Mouse (Mus musculus): ENCODE results near the gene 4930415O20Rik. TPM values are rescaled to one million over a fixed set of nuclear protein-coding genes. Genes with fewer than 3 reads are reported as not detected.

Gene 4930415O20Rik
- polyA plus RNA-seq, 1 experiment from 2014 or later: not detected

DNA sequence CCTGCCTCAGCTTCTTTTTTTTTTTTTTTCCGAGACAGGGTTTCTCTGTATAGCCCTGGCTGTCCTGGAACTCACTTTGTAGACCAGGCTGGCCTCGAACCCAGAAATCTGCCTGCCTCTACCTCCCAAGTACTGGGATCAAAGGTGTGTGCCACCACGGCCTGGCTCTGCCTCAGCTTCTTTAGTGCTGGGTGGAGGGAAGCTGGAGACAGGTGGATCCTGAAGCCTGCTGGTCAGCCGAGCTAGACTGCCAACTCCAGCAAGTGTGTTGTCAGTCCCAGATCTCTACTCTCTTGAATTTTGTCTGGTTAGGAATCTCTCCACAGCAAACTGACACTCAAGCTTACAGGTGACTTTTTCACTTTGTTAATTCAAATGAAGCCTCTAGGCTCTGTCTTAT is 34.9 kb upstream of the 4930415O20Rik start:
- ATAC-seq: no peak
- H3K4me3 ChIP-seq (ENCODE audit: low read depth, low read length): no peak overlapping the region
- peaks cover 19% of the 10 kb centered on the region for H3K4me1 ChIP-seq (ENCODE audit: control insufficient read depth, insufficient read depth, low read length)
- H3K9me3 ChIP-seq (replicated peaks; ENCODE audit: control insufficient read depth, low read length, poor library complexity, severe bottlenecking): no peaks in the 10 kb centered on the region
- no peak overlapping the region for H3K9ac ChIP-seq (ENCODE audit: low read depth, low read length)
- no peak overlapping the region for H3K4me2 ChIP-seq (ENCODE audit: low read length)
- H3K36me3 ChIP-seq (ENCODE audit: control insufficient read depth, insufficient read depth, low read length): peaks cover 15% of the 10 kb centered on the region
- H3K27me3 ChIP-seq (ENCODE audit: control insufficient read depth, insufficient read depth, low read depth, low read length): no peaks in the 10 kb centered on the region
- WGBS: 91% methylated on average over 4 of the region's 4 CpGs
- no peak overlapping the region for H3K27ac ChIP-seq (ENCODE audit: low read length)

GRCm38 (mm10) chr15:98536828-98537510 is 33.8 kb upstream of the 4930415O20Rik start:
- Histone ChIP-seq H3K27me3 (ENCODE audit: control insufficient read depth, insufficient read depth, low read depth, low read length) (no peaks in the 10 kb centered on the region), H3K4me3 (ENCODE audit: low read depth, low read length) (no peak overlapping the region), H3K4me2 (ENCODE audit: low read length) (no peak overlapping the region), H3K4me1 (ENCODE audit: control insufficient read depth, insufficient read depth, low read length) (peaks cover 14% of the 10 kb centered on the region), H3K36me3 (ENCODE audit: control insufficient read depth, insufficient read depth, low read length) (peaks cover 12% of the 10 kb centered on the region; the same call in 1 of the 2 replicates), H3K27ac (ENCODE audit: low read length) (no peak overlapping the region), H3K9me3 (replicated peaks; ENCODE audit: control insufficient read depth, low read length, poor library complexity, severe bottlenecking) (no peaks in the 10 kb centered on the region), H3K9ac (ENCODE audit: low read depth, low read length) (no peak overlapping the region)
- ATAC-seq: no peak
- 91% methylated on average over 8 of the region's 8 CpGs for WGBS

GRCm38 (mm10) chr15:98537923-98538322 is 32.9 kb upstream of the 4930415O20Rik start:
- H3K4me1 ChIP-seq (ENCODE audit: control insufficient read depth, insufficient read depth, low read length): peaks cover 6% of the 10 kb centered on the region
- no peaks in the 10 kb centered on the region for H3K27me3 ChIP-seq (ENCODE audit: control insufficient read depth, insufficient read depth, low read depth, low read length)
- H3K4me3 ChIP-seq (ENCODE audit: low read depth, low read length): no peak overlapping the region
- H3K9ac ChIP-seq (ENCODE audit: low read depth, low read length): no peak overlapping the region
- no peaks in the 10 kb centered on the region for H3K9me3 ChIP-seq (replicated peaks; ENCODE audit: control insufficient read depth, low read length, poor library complexity, severe bottlenecking)
- no peak overlapping the region for H3K27ac ChIP-seq (ENCODE audit: low read length)
- 77% methylated on average over 4 of the region's 4 CpGs for WGBS
- ATAC-seq: no peak
- H3K36me3 ChIP-seq (ENCODE audit: control insufficient read depth, insufficient read depth, low read length): peaks cover 13% of the 10 kb centered on the region; the same call in 1 of the 2 replicates
- no peak overlapping the region for H3K4me2 ChIP-seq (ENCODE audit: low read length)

DNA sequence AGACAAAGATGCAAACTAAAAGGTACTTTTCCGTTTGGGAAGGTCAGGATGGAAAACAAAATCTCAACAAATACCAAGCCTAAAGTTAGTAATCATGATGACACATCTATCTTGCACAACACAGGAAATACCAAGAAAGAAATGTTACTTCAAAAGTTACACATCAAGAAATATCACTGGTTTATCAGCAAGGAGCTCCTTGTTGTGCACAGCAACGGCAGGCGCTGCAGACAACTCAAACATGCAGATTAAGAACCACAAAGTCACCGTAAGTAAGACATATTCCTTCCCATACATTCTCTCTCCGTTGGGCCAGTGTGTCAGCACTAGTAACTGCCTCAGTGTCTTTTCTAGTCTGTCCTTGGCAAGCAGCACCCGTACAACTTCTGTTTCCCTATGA is 29.7 kb upstream of the 4930415O20Rik start:
- Histone ChIP-seq H3K36me3 (ENCODE audit: control insufficient read depth, insufficient read depth, low read length) (peaks cover 33% of the 10 kb centered on the region), H3K4me3 (ENCODE audit: low read depth, low read length) (no peak overlapping the region), H3K9me3 (replicated peaks; ENCODE audit: control insufficient read depth, low read length, poor library complexity, severe bottlenecking) (no peaks in the 10 kb centered on the region), H3K4me2 (ENCODE audit: low read length) (no peak overlapping the region), H3K27ac (ENCODE audit: low read length) (no peak overlapping the region), H3K9ac (ENCODE audit: low read depth, low read length) (no peak overlapping the region), H3K4me1 (ENCODE audit: control insufficient read depth, insufficient read depth, low read length) (no peaks in the 10 kb centered on the region), H3K27me3 (ENCODE audit: control insufficient read depth, insufficient read depth, low read depth, low read length) (no peaks in the 10 kb centered on the region)
- 93% methylated on average over 6 of the region's 6 CpGs for WGBS
- ATAC-seq: no peak

DNA sequence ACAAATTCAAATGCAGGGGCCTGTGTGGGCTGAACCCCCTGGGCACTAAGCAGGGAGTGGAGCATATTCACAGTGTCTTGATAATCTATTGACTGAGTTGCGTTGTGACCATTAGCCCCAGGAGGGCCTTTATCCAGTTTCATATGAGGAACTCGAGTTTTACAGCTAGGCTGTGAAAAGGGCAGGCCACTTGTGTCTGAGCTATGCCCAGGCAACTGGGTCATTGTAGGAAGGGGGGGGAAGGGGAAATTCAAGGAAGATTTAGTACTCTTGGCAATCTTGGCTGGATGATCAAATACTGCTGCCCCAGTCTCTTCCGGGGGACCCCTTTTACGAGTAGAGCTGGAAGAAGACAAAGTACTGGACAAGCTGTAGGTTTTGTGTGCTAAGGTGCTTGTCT is 27.5 kb upstream of the 4930415O20Rik start:
- H3K27ac ChIP-seq (ENCODE audit: low read length): no peak overlapping the region
- no peak overlapping the region for H3K4me3 ChIP-seq (ENCODE audit: low read depth, low read length)
- no peak overlapping the region for H3K9ac ChIP-seq (ENCODE audit: low read depth, low read length)
- 80% methylated on average over 4 of the region's 4 CpGs for WGBS
- H3K9me3 ChIP-seq (replicated peaks; ENCODE audit: control insufficient read depth, low read length, poor library complexity, severe bottlenecking): no peaks in the 10 kb centered on the region
- peaks cover 34% of the 10 kb centered on the region for H3K36me3 ChIP-seq (ENCODE audit: control insufficient read depth, insufficient read depth, low read length)
- H3K4me2 ChIP-seq (ENCODE audit: low read length): no peak overlapping the region
- H3K4me1 ChIP-seq (ENCODE audit: control insufficient read depth, insufficient read depth, low read length): no peaks in the 10 kb centered on the region
- no peak for ATAC-seq
- H3K27me3 ChIP-seq (ENCODE audit: control insufficient read depth, insufficient read depth, low read depth, low read length): no peaks in the 10 kb centered on the region

DNA sequence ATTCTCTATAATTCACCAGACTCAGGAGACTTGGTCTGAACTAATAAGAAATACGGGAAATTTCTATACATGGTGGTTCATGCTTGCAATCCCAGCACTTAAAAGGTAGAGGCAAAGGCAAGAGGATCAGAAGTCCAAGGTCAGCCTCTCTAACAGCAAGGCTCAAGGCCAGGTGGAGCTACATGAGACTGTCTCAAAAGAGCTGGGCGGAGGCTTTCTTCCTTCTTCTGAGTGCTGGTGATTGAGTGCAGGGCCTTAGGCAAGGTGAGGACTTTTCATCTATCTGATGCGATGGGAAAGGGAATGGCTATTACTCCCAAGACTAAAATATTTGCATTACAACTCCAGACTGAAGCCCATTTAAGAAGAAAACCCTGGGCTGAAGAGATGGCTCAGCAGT is 25.7 kb upstream of the 4930415O20Rik start:
- no peak overlapping the region for H3K27ac ChIP-seq (ENCODE audit: low read length)
- no peak overlapping the region for H3K4me2 ChIP-seq (ENCODE audit: low read length)
- no peak for ATAC-seq
- H3K27me3 ChIP-seq (ENCODE audit: control insufficient read depth, insufficient read depth, low read depth, low read length): no peaks in the 10 kb centered on the region
- peaks cover 37% of the 10 kb centered on the region for H3K36me3 ChIP-seq (ENCODE audit: control insufficient read depth, insufficient read depth, low read length)
- no peak overlapping the region for H3K4me3 ChIP-seq (ENCODE audit: low read depth, low read length)
- H3K9ac ChIP-seq (ENCODE audit: low read depth, low read length): no peak overlapping the region
- H3K9me3 ChIP-seq (replicated peaks; ENCODE audit: control insufficient read depth, low read length, poor library complexity, severe bottlenecking): no peaks in the 10 kb centered on the region
- H3K4me1 ChIP-seq (ENCODE audit: control insufficient read depth, insufficient read depth, low read length): no peaks in the 10 kb centered on the region
- WGBS: 95% methylated on average over 3 of the region's 3 CpGs

- Histone ChIP-seq H3K4me1 (ENCODE audit: control insufficient read depth, insufficient read depth, low read length) (no peaks in the 10 kb centered on the region), H3K9me3 (replicated peaks; ENCODE audit: control insufficient read depth, low read length, poor library complexity, severe bottlenecking) (no peaks in the 10 kb centered on the region), H3K36me3 (ENCODE audit: control insufficient read depth, insufficient read depth, low read length) (peaks cover 39% of the 10 kb centered on the region), H3K27ac (ENCODE audit: low read length) (no peak overlapping the region), H3K4me3 (ENCODE audit: low read depth, low read length) (no peak overlapping the region), H3K27me3 (ENCODE audit: control insufficient read depth, insufficient read depth, low read depth, low read length) (no peaks in the 10 kb centered on the region), H3K9ac (ENCODE audit: low read depth, low read length) (no peak overlapping the region), H3K4me2 (ENCODE audit: low read length) (no peak overlapping the region)
- ATAC-seq: no peak
- WGBS: 90% methylated on average over 5 of the region's 5 CpGs
Measured at GRCm38 (mm10) chr15:98546843-98547242, 24.0 kb upstream of the 4930415O20Rik start.

GRCm38 (mm10) chr15:98552758-98553157 is 18.0 kb upstream of the 4930415O20Rik start:
- no peaks in the 10 kb centered on the region for H3K27me3 ChIP-seq (ENCODE audit: control insufficient read depth, insufficient read depth, low read depth, low read length)
- ATAC-seq: no peak
- no peaks in the 10 kb centered on the region for H3K4me1 ChIP-seq (ENCODE audit: control insufficient read depth, insufficient read depth, low read length)
- no peak overlapping the region for H3K4me2 ChIP-seq (ENCODE audit: low read length)
- peaks cover 25% of the 10 kb centered on the region for H3K36me3 ChIP-seq (ENCODE audit: control insufficient read depth, insufficient read depth, low read length)
- no peak overlapping the region for H3K27ac ChIP-seq (ENCODE audit: low read length)
- 88% methylated on average over 2 of the region's 2 CpGs for WGBS
- no peak overlapping the region for H3K4me3 ChIP-seq (ENCODE audit: low read depth, low read length)
- H3K9ac ChIP-seq (ENCODE audit: low read depth, low read length): no peak overlapping the region
- no peaks in the 10 kb centered on the region for H3K9me3 ChIP-seq (replicated peaks; ENCODE audit: control insufficient read depth, low read length, poor library complexity, severe bottlenecking)

- H3K27me3 ChIP-seq (ENCODE audit: control insufficient read depth, insufficient read depth, low read depth, low read length): no peaks in the 10 kb centered on the region
- H3K27ac ChIP-seq (ENCODE audit: low read length): no peak overlapping the region
- 93% methylated on average over 4 of the region's 4 CpGs for WGBS
- H3K9ac ChIP-seq (ENCODE audit: low read depth, low read length): no peak overlapping the region
- no peaks in the 10 kb centered on the region for H3K9me3 ChIP-seq (replicated peaks; ENCODE audit: control insufficient read depth, low read length, poor library complexity, severe bottlenecking)
- H3K4me3 ChIP-seq (ENCODE audit: low read depth, low read length): no peak overlapping the region
- H3K4me1 ChIP-seq (ENCODE audit: control insufficient read depth, insufficient read depth, low read length): no peaks in the 10 kb centered on the region
- no peak overlapping the region for H3K4me2 ChIP-seq (ENCODE audit: low read length)
- no peak for ATAC-seq
- peaks cover 23% of the 10 kb centered on the region for H3K36me3 ChIP-seq (ENCODE audit: control insufficient read depth, insufficient read depth, low read length)
Measured at GRCm38 (mm10) chr15:98555881-98556280, 14.9 kb upstream of the 4930415O20Rik start.
